ENCODE assay signal across 10 mouse cellular contexts in the genomic region with DNA sequence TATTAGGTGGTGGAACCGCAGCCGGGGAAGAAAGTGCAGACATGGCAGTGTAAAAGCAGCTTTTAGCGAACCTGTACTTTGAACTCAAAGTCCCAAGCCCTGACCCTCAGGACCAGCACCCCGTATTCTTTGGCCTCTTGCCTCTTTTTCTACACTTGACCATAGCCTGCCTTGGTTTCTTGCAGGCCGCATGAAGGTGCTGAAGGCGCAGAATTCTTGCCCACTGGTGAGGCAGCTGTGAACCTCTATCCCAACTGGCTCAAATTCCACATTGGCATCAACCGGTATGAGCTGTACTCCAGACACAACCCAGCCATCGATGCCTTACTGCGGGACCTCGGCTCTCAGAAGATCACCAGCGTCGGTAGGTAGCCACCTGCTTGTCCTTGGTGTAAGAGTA. TPM values are rescaled to one million over a fixed set of nuclear protein-coding genes. Genes with fewer than 3 reads are reported as not detected.
DNase-seq lines count a peak whose midpoint lies in the region; ATAC-seq and TF ChIP-seq lines count a peak whose summit lies in the region.
"Had no signal": no experiment of that assay in that cellular context is flagged by ENCODE, and none has a peak within 500 bp of the region (broad histone marks: within the 10 kb centered on the region; RNA-seq: fewer than 3 reads in every experiment).

No protein-coding gene starts in this region.

- no peak overlapping the region for H3K4me3 ChIP-seq in intestine, embryonic 15.5 days (replicated peaks)
- H3K4me3 ChIP-seq in intestine, embryonic 16.5 days (ENCODE audit: low read length): no peak overlapping the region
- peak overlapping the region; percentile 79; the same call in 1 of the 2 replicates for H3K4me3 ChIP-seq in hindbrain, embryonic 10.5 days
- H3K4me3 ChIP-seq in midbrain, postnatal 0 days (ENCODE audit: low read depth, low read length): peak overlapping the region; percentile 83

- no peak overlapping the region for H3K27ac ChIP-seq in intestine, embryonic 15.5 days
- H3K27ac ChIP-seq in intestine, embryonic 16.5 days (ENCODE audit: low read length): no peak overlapping the region
- peak overlapping the region; percentile 92 for H3K27ac ChIP-seq in hindbrain, embryonic 10.5 days
- no peak overlapping the region for H3K27ac ChIP-seq in midbrain, postnatal 0 days (ENCODE audit: low read depth, low read length)

- H3K27me3 ChIP-seq in intestine, embryonic 15.5 days (replicated peaks): peaks cover 14% of the 10 kb centered on the region; the same call in 1 of the 2 replicates
- H3K27me3 ChIP-seq in intestine, embryonic 16.5 days (replicated peaks; ENCODE audit: control insufficient read depth, insufficient read depth, low read length): peaks cover 11% of the 10 kb centered on the region; the same call in 1 of the 2 replicates
- peaks cover 63% of the 10 kb centered on the region for H3K27me3 ChIP-seq in hindbrain, embryonic 10.5 days (ENCODE audit: insufficient read depth, poor library complexity, severe bottlenecking)
- H3K27me3 ChIP-seq in midbrain, postnatal 0 days (ENCODE audit: insufficient read depth, low read length): no peaks in the 10 kb centered on the region
- H3K27me3 ChIP-seq: Patski had no signal

- no peak overlapping the region for H3K9ac ChIP-seq in intestine, embryonic 15.5 days
- H3K9ac ChIP-seq in intestine, embryonic 16.5 days (ENCODE audit: low read depth, low read length): no peak overlapping the region
- peak overlapping the region; percentile 96; the same call in 1 of the 2 replicates for H3K9ac ChIP-seq in midbrain, postnatal 0 days (replicated peaks; ENCODE audit: low read length, poor library complexity, severe bottlenecking)

- no peak for ATAC-seq in intestine, embryonic 15.5 days
- no peak for ATAC-seq in intestine, embryonic 16.5 days
- ATAC-seq in midbrain, postnatal 0 days (ENCODE audit: low FRiP score): no peak

- DNase-seq in hindbrain, embryonic 10.5 days (ENCODE audit: low spot score): no peak
- DNase-seq in kidney, postnatal 14 days: peak; percentile 56
- DNase-seq in midbrain, postnatal 0 days (ENCODE audit: low spot score): no peak
- DNase-seq in heart, postnatal 10 days: no peak
- DNase-seq in right cerebral cortex, postnatal 4 days: no peak
- DNase-seq in layer of hippocampus, postnatal 36 days: no peak
- DNase-seq: lung, adult 18-20 months had no signal

- H3K4me2 ChIP-seq in intestine, embryonic 15.5 days (replicated peaks): peak overlapping the region; percentile 97; the same call in 1 of the 2 replicates
- H3K4me2 ChIP-seq in intestine, embryonic 16.5 days (ENCODE audit: low read depth, low read length): no peak overlapping the region
- peak overlapping the region; percentile 90 for H3K4me2 ChIP-seq in midbrain, postnatal 0 days (ENCODE audit: low read depth, low read length, poor library complexity, severe bottlenecking)

- intact Hi-C loops in heart, postnatal 10 days (cut with DNase I): no loop called here

- H3K4me1 ChIP-seq in intestine, embryonic 15.5 days (replicated peaks): peaks cover 38% of the 10 kb centered on the region
- H3K4me1 ChIP-seq in intestine, embryonic 16.5 days (ENCODE audit: control insufficient read depth, insufficient read depth, low read length): peaks cover 25% of the 10 kb centered on the region
- peaks cover 81% of the 10 kb centered on the region for H3K4me1 ChIP-seq in hindbrain, embryonic 10.5 days (replicated peaks)
- peaks cover 36% of the 10 kb centered on the region; the same call in 1 of the 2 replicates for H3K4me1 ChIP-seq in midbrain, postnatal 0 days (ENCODE audit: insufficient read depth, low read length)

- H3K9me3 ChIP-seq in intestine, embryonic 15.5 days: no peaks in the 10 kb centered on the region
- H3K9me3 ChIP-seq in intestine, embryonic 16.5 days (ENCODE audit: control insufficient read depth, low read length): no peaks in the 10 kb centered on the region
- H3K9me3 ChIP-seq in hindbrain, embryonic 10.5 days: no peaks in the 10 kb centered on the region
- no peaks in the 10 kb centered on the region for H3K9me3 ChIP-seq in midbrain, postnatal 0 days (ENCODE audit: low read length)

- no peak for TF ChIP-seq CTCF in midbrain, postnatal 0 days (IDR thresholded peaks at IDR 0.05)

- 86% methylated on average over 12 of the region's 12 CpGs for WGBS in intestine, embryonic 15.5 days
- WGBS in intestine, embryonic 16.5 days: 89% methylated on average over 12 of the region's 12 CpGs
- 92% methylated on average over 12 of the region's 12 CpGs for WGBS in hindbrain, embryonic 10.5 days
- 93% methylated on average over 12 of the region's 12 CpGs for WGBS in midbrain, postnatal 0 days

- no peaks in the 10 kb centered on the region for H3K36me3 ChIP-seq in intestine, embryonic 15.5 days
- no peaks in the 10 kb centered on the region for H3K36me3 ChIP-seq in intestine, embryonic 16.5 days (ENCODE audit: control insufficient read depth, insufficient read depth, low read length)
- H3K36me3 ChIP-seq in hindbrain, embryonic 10.5 days: peaks cover 24% of the 10 kb centered on the region
- peaks cover 34% of the 10 kb centered on the region for H3K36me3 ChIP-seq in midbrain, postnatal 0 days (ENCODE audit: insufficient read depth, low read length)

RNA-seq across cellular contexts. Expression of gene Fam20c, which starts 3.3 kb away (rescaled TPM):
- polyA plus RNA-seq in intestine, embryonic 15.5 days (2015; fragmentation: Nextera tagmentation; extraction: Ambion mirVana): 7.3 and 8.2 TPM in 2 replicates
- 3.4 and 3.6 TPM in 2 replicates for polyA plus RNA-seq in intestine, embryonic 16.5 days (2015; fragmentation: Nextera tagmentation; extraction: Ambion mirVana)
- 10.9 and 24.0 TPM in 2 replicates for polyA plus RNA-seq in hindbrain, embryonic 10.5 days (2016; fragmentation: Nextera tagmentation; extraction: Ambion mirVana)
- total RNA-seq in midbrain, postnatal 0 days (2014; rRNA removed): 85.7 and 106 TPM in 2 replicates
- polyA plus RNA-seq in midbrain, postnatal 0 days (2015; fragmentation: Nextera tagmentation; extraction: Ambion mirVana): 51.6 and 52.7 TPM in 2 replicates
- total RNA-seq in heart, postnatal 10 days (2021): 10 to 100 TPM; 11.2 to 14.7 TPM
- 10 to 100 TPM; 29.1 to 30.3 TPM for total RNA-seq in layer of hippocampus, postnatal 36 days (2021)

Comparison
In these comparisons a context has a peak if more than half of its experiments do, and no peak if none do; other contexts are left out.
1. H3K4me3 ChIP-seq: peak in hindbrain, embryonic 10.5 days (single experiment) and midbrain, postnatal 0 days (single experiment); none in intestine, embryonic 15.5 days (single experiment) and intestine, embryonic 16.5 days (single experiment).